Mouse (Mus musculus) brain, adult 10 weeks (tissue): ENCODE results near the gene Tmprss11b. TPM values are rescaled to one million over a fixed set of nuclear protein-coding genes. Genes with fewer than 3 reads are reported as not detected.

Experiments
- polyA plus RNA-seq: library from polyadenylated mRNA; stranded (reverse); fragments of 350-450 nt; fragmentation: Illumina TruSeq; extraction: RNeasy Lipid Tissue Mini Kit (QIAGEN cat#74804); gene quantifications from one replicate; pipeline ENCODE4 v1.2.3, GENCODE M21; 2015; ENCODE audit warnings: low read depth, low replicate concordance

Gene Tmprss11b
- polyA plus RNA-seq, result not detected

GRCm38 (mm10) chr5:86676262-86676661 lies at the start of gene Tmprss11b:
Tmprss11b (minus strand) TSS chr5:86676362.

GRCm38 (mm10) chr5:86632324-86632723 lies 43.8 kb downstream of the Tmprss11b start, which contains the start of gene Tmprss11f:
Tmprss11f (minus strand) TSS chr5:86632424.

Other genes starting within 250 kb of the Tmprss11b start
- 0.27 TPM for gene Tmprss11a, start 207.4 kb downstream of the Tmprss11b start, polyA plus RNA-seq
- not detected for gene Tmprss11g, start 157.8 kb downstream of the Tmprss11b start, polyA plus RNA-seq
- not detected for gene Tmprss11f, start 43.9 kb downstream of the Tmprss11b start, polyA plus RNA-seq
- gene Tmprss11e, start 69.5 kb upstream of the Tmprss11b start, polyA plus RNA-seq, result not detected
- gene Ythdc1, start 127.9 kb upstream of the Tmprss11b start, polyA plus RNA-seq, result 58.6 TPM
- gene Ugt2b34, start 230.6 kb upstream of the Tmprss11b start, polyA plus RNA-seq, result not detected